Mouse (Mus musculus) MEL (cell line): ENCODE data around the gene Myof. TPM values are rescaled to one million over a fixed set of nuclear protein-coding genes. Genes with fewer than 3 reads are reported as not detected.

Experiments used
- DNase-seq: peaks from one replicate; pipeline ENCODE4 v3.0.0; 2011; ENCODE audit warnings: low read depth, low spot score
- H3K27ac ChIP-seq: 2 replicates; pipeline ENCODE4 v1.5.1; 2012; ENCODE audit warnings: low read depth, mild to moderate bottlenecking, control low read depth, low read length, moderate library complexity; ENCODE audit not compliant: control insufficient read depth
- H3K27me3 ChIP-seq, 2 experiments: fragments of 150-350 bp in 1 of 2; sonication (generic) in 1 of 2; 2 replicates each; pipeline ENCODE4 v1.6.1; 2012; ENCODE audit warnings: low read length in 2 of 2, mild to moderate bottlenecking in 2 of 2, improper control_type of control experiment in 1 of 2, moderate library complexity in 1 of 2; ENCODE audit not compliant: insufficient read depth in 2 of 2, control insufficient read depth in 1 of 2
- H3K36me3 ChIP-seq, 2 experiments: 2 replicates each; pipeline ENCODE4 v1.6.1; 2012 to 2014; ENCODE audit warnings: low read length in 2 of 2, improper control_type of control experiment in 1 of 2, inconsistent platforms in 1 of 2, mild to moderate bottlenecking in 1 of 2; ENCODE audit not compliant: insufficient read depth in 2 of 2, control insufficient read depth in 1 of 2
- H3K4me1 ChIP-seq, 2 experiments: fragments of 150-350 bp in 1 of 2; sonication (generic) in 1 of 2; 2 replicates each; pipeline ENCODE4 v1.6.1; 2012; ENCODE audit warnings: low read length in 2 of 2, improper control_type of control experiment in 1 of 2, mild to moderate bottlenecking in 1 of 2; ENCODE audit not compliant: insufficient read depth in 2 of 2, control insufficient read depth in 1 of 2
- H3K4me3 ChIP-seq, 2 experiments: fragments of 150-350 bp in 1 of 2; sonication (generic) in 1 of 2; 2 replicates each; pipeline ENCODE4 v1.5.1; 2012; ENCODE audit warnings: low read depth in 2 of 2, low read length in 2 of 2, mild to moderate bottlenecking in 2 of 2, moderate library complexity in 2 of 2, control low read depth in 1 of 2, improper control_type of control experiment in 1 of 2; ENCODE audit not compliant: control insufficient read depth in 1 of 2, insufficient read depth in 1 of 2
- H3K79me2 ChIP-seq: 2 replicates; pipeline ENCODE4 v1.6.1; 2012; ENCODE audit warnings: mild to moderate bottlenecking, low read length, moderate library complexity; ENCODE audit not compliant: control insufficient read depth, poor library complexity, insufficient read depth
- H3K9ac ChIP-seq: 2 replicates; pipeline ENCODE4 v1.6.1; 2012; ENCODE audit warnings: low read depth, mild to moderate bottlenecking, control low read depth, low read length, moderate library complexity; ENCODE audit not compliant: control insufficient read depth, poor library complexity, severe bottlenecking
- H3K9me3 ChIP-seq: fragments of 150-350 bp; sonication (generic); replicated peaks from 2 replicates; pipeline ENCODE4 v1.6.1; 2012; ENCODE audit warnings: mild to moderate bottlenecking, low read length, improper control_type of control experiment, moderate library complexity; ENCODE audit not compliant: insufficient read depth
- BHLHE40 ChIP-seq: IDR thresholded peaks from 2 replicates; pipeline ENCODE4 v1.6.1; 2012; ENCODE audit warnings: low read depth, mild to moderate bottlenecking, inconsistent platforms, low read length, improper control_type of control experiment, borderline replicate concordance
- CTCF ChIP-seq, 3 experiments: IDR thresholded peaks in 2 of 3; conservative IDR thresholded peaks in 1 of 3; 2 replicates each; pipeline ENCODE4 v1.5.1; 2011 to 2012; ENCODE audit warnings: low read length in 3 of 3, low read depth in 2 of 3, mild to moderate bottlenecking in 2 of 3, improper control_type of control experiment in 1 of 3, inconsistent platforms in 1 of 3, mixed read lengths in 1 of 3, moderate library complexity in 1 of 3; ENCODE audit not compliant: control insufficient read depth in 1 of 3, insufficient read depth in 1 of 3, poor library complexity in 1 of 3, severe bottlenecking in 1 of 3
- E2F4 ChIP-seq: IDR thresholded peaks from 2 replicates; pipeline ENCODE4 v1.6.1; 2011; ENCODE audit warnings: low read depth, low read length, improper control_type of control experiment, borderline replicate concordance
- ELF1 ChIP-seq: IDR thresholded peaks from 2 replicates; pipeline ENCODE4 v1.6.1; 2014; ENCODE audit warnings: low read depth, mild to moderate bottlenecking, inconsistent platforms, low read length, improper control_type of control experiment, moderate library complexity
- EP300 ChIP-seq, 2 experiments: IDR thresholded peaks; 2 replicates each; pipeline ENCODE4 v1.6.1; 2011; ENCODE audit warnings: improper control_type of control experiment in 2 of 2, low read length in 2 of 2, low read depth in 1 of 2, mild to moderate bottlenecking in 1 of 2
- ETS1 ChIP-seq: IDR thresholded peaks from 2 replicates; pipeline ENCODE4 v1.6.1; 2012; ENCODE audit warnings: low read depth, mild to moderate bottlenecking, inconsistent platforms, low read length, improper control_type of control experiment, moderate library complexity
- GABPA ChIP-seq: IDR thresholded peaks from 2 replicates; pipeline ENCODE4 v1.6.1; 2012; ENCODE audit warnings: low read depth, mild to moderate bottlenecking, inconsistent platforms, low read length, improper control_type of control experiment, moderate library complexity
- GATA1 ChIP-seq: IDR thresholded peaks from 2 replicates; pipeline ENCODE4 v1.6.1; 2011; ENCODE audit warnings: low read depth, low read length, improper control_type of control experiment
- JUND ChIP-seq: IDR thresholded peaks from 2 replicates; pipeline ENCODE4 v1.6.1; 2011; ENCODE audit warnings: low read depth, mild to moderate bottlenecking, improper control_type of control experiment, low read length
- KAT2A ChIP-seq: conservative IDR thresholded peaks from 2 replicates; pipeline ENCODE4 v1.6.1; 2012; ENCODE audit warnings: low read depth, low read length, improper control_type of control experiment, inconsistent platforms
- MAX ChIP-seq: IDR thresholded peaks from 2 replicates; pipeline ENCODE4 v1.6.1; 2011; ENCODE audit warnings: low read length, improper control_type of control experiment
- MAZ ChIP-seq: IDR thresholded peaks from 2 replicates; pipeline ENCODE4 v1.6.1; 2012; ENCODE audit warnings: low read depth, mild to moderate bottlenecking, inconsistent platforms, low read length, improper control_type of control experiment
- MXI1 ChIP-seq: IDR thresholded peaks from 2 replicates; pipeline ENCODE4 v1.6.1; 2011; ENCODE audit warnings: mild to moderate bottlenecking, low read depth, low read length, improper control_type of control experiment
- MYC ChIP-seq: IDR thresholded peaks from 2 replicates; pipeline ENCODE4 v1.6.1; 2011; ENCODE audit warnings: low read depth, mild to moderate bottlenecking, low read length, improper control_type of control experiment, moderate library complexity
- POLR2A ChIP-seq, 2 experiments: IDR thresholded peaks; 2 replicates each; pipeline ENCODE4 v1.6.1; 2011 to 2012; ENCODE audit warnings: low read length in 2 of 2, mild to moderate bottlenecking in 2 of 2, control low read depth in 1 of 2, improper control_type of control experiment in 1 of 2, low read depth in 1 of 2, moderate library complexity in 1 of 2; ENCODE audit not compliant: control insufficient read depth in 1 of 2, insufficient read depth in 1 of 2, poor library complexity in 1 of 2
- POLR2AphosphoS2 ChIP-seq: IDR thresholded peaks from 2 replicates; pipeline ENCODE4 v1.6.1; 2011; ENCODE audit warnings: low read length, improper control_type of control experiment
- POLR2AphosphoS5 ChIP-seq: IDR thresholded peaks from 2 replicates; pipeline ENCODE4 v1.6.1; 2012; ENCODE audit warnings: low read depth, borderline replicate concordance, mild to moderate bottlenecking, inconsistent platforms, low read length, moderate library complexity, mixed read lengths
- RCOR1 ChIP-seq: IDR thresholded peaks from 2 replicates; pipeline ENCODE4 v1.6.1; 2012; ENCODE audit warnings: low read depth, mild to moderate bottlenecking, inconsistent platforms, low read length, improper control_type of control experiment
- SIN3A ChIP-seq: IDR thresholded peaks from 2 replicates; pipeline ENCODE4 v1.6.1; 2012; ENCODE audit warnings: low read length, improper control_type of control experiment, inconsistent platforms
- SMC3 ChIP-seq: IDR thresholded peaks from 2 replicates; pipeline ENCODE4 v1.6.1; 2011; ENCODE audit warnings: low read depth, low read length, improper control_type of control experiment
- TBP ChIP-seq: IDR thresholded peaks from 2 replicates; pipeline ENCODE4 v1.8.0; 2011; ENCODE audit warnings: low read depth, low read length, improper control_type of control experiment
- UBTF ChIP-seq: IDR thresholded peaks from 2 replicates; pipeline ENCODE4 v1.6.1; 2012; ENCODE audit warnings: low read depth, mild to moderate bottlenecking, inconsistent platforms, low read length, improper control_type of control experiment, moderate library complexity, borderline replicate concordance; ENCODE audit not compliant: insufficient read depth
- USF1 ChIP-seq: IDR thresholded peaks from 2 replicates; pipeline ENCODE4 v1.6.1; 2014; ENCODE audit warnings: low read depth, mild to moderate bottlenecking, inconsistent platforms, low read length, improper control_type of control experiment, moderate library complexity
- USF2 ChIP-seq, 2 experiments: IDR thresholded peaks; 2 replicates each; pipeline ENCODE4 v1.6.1; 2011 to 2012; ENCODE audit warnings: improper control_type of control experiment in 2 of 2, low read length in 2 of 2, borderline replicate concordance in 1 of 2, inconsistent platforms in 1 of 2, low read depth in 1 of 2, mild to moderate bottlenecking in 1 of 2; ENCODE audit not compliant: insufficient read depth in 1 of 2
- ZC3H11A ChIP-seq: IDR thresholded peaks from 2 replicates; pipeline ENCODE4 v1.6.1; 2012; ENCODE audit warnings: low read depth, mild to moderate bottlenecking, inconsistent platforms, low read length, improper control_type of control experiment
- ZMIZ1 ChIP-seq: IDR thresholded peaks from 2 replicates; pipeline ENCODE4 v1.6.1; 2012; ENCODE audit warnings: low read depth, mild to moderate bottlenecking, inconsistent platforms, low read length, improper control_type of control experiment, moderate library complexity
- polyA plus RNA-seq, 2 experiments: library from polyadenylated mRNA; stranded (reverse) in 1 of 2; unstranded in 1 of 2; fragments of >175 nt in 1 of 2; fragments of >200 nt in 1 of 2; gene quantifications; 2 replicates each; pipeline versions ENCODE4 v1.2.1 to v1.2.4; 2012; ENCODE audit warnings: low replicate concordance in 2 of 2, low read depth in 1 of 2; ENCODE audit not compliant: insufficient read length in 2 of 2, insufficient read depth in 1 of 2, missing spikeins in 1 of 2
- total RNA-seq: library from RNA; depleted of rRNA; stranded (reverse); fragments of 300-350 nt; gene quantifications from 2 replicates; pipeline ENCODE4 v1.2.3, GENCODE M21; 2012

Gene Myof
- total and polyA plus RNA-seq, 3 experiments, result 0.04 TPM; not detected in 2

GRCm38 (mm10) chr19:37934640-37935039, 108.7 kb downstream of the Myof start:
- no peak for DNase-seq
- H3K36me3 ChIP-seq, result no peaks in the 10 kb centered on the region

DNA sequence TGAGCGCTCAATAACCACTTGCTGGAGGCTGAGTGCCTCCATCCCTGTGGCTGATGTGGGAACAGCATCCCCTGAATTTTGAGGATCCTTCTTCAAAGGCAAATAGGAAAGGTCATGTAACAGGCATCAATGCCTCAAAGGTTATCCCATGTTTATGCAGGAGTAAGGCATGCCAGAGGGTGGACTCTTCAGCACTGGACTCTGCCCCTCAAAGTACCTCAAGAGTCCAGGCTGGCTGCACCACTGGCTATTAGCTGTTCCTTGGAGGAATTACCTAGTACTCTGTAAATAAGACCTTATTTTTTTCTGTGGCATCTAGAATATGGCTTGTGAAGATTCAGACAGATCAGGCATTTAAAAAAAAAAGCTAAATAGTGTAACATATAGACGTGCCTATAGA, 111.2 kb downstream of the Myof start:
- no peak for TF ChIP-seq GABPA
- TF ChIP-seq UBTF, result no peak
- no peak for TF ChIP-seq TBP
- no peak for TF ChIP-seq MAZ
- no peak for TF ChIP-seq ZMIZ1
- no peak for TF ChIP-seq ELF1
- no peak for TF ChIP-seq ZC3H11A
- no peak for TF ChIP-seq POLR2A (IDR thresholded peaks at IDR 0.05; ENCODE audit: control insufficient read depth in 1 of 2, insufficient read depth in 1 of 2, low read depth in 1 of 2, low read length in 2 of 2, poor library complexity in 1 of 2)
- TF ChIP-seq USF2 (IDR thresholded peaks at IDR 0.05; ENCODE audit: borderline replicate concordance in 1 of 2, insufficient read depth in 1 of 2, low read depth in 1 of 2, low read length in 2 of 2), result no peak
- no peak for TF ChIP-seq MXI1
- no peak for TF ChIP-seq MAX
- TF ChIP-seq SIN3A, result no peak
- no peak for TF ChIP-seq JUND
- TF ChIP-seq E2F4, result no peak
- no peak for TF ChIP-seq SMC3
- TF ChIP-seq EP300 (IDR thresholded peaks at IDR 0.05; ENCODE audit: low read depth in 1 of 2, low read length in 2 of 2), result no peak
- TF ChIP-seq GATA1, result no peak
- TF ChIP-seq ETS1, result no peak
- no peak for TF ChIP-seq USF1
- TF ChIP-seq MYC, result no peak
- Histone ChIP-seq H3K36me3 (no peaks in the 10 kb centered on the region), H3K4me3 (no peak overlapping the region), H3K27me3 (no peaks in the 10 kb centered on the region), H3K4me1 (0 out of 4 replicates have a peak, but pooled peaks cover 0 to 4% of the 10 kb centered on the region in 2 experiments), H3K9ac (no peak overlapping the region), H3K27ac (no peak overlapping the region), H3K9me3 (no peaks in the 10 kb centered on the region), H3K79me2 (no peaks in the 10 kb centered on the region)
- no peak for DNase-seq

More at GRCm38 (mm10) chr19:37934640-37935039, 108.7 kb downstream of the Myof start:
- H3K27me3 ChIP-seq, result no peaks in the 10 kb centered on the region
- no peak for TF ChIP-seq ETS1
- no peak for TF ChIP-seq KAT2A
- TF ChIP-seq CTCF (IDR thresholded peaks at IDR 0.05 in 2 of 3, conservative IDR thresholded peaks at IDR 0.05 in 1 of 3; ENCODE audit: control insufficient read depth in 1 of 3, insufficient read depth in 1 of 3, low read depth in 2 of 3, low read length in 3 of 3, poor library complexity in 1 of 3, severe bottlenecking in 1 of 3), result no peak
- TF ChIP-seq MAZ, result no peak
- no peak for TF ChIP-seq USF2 (IDR thresholded peaks at IDR 0.05; ENCODE audit: borderline replicate concordance in 1 of 2, insufficient read depth in 1 of 2, low read depth in 1 of 2, low read length in 2 of 2)
- no peak for TF ChIP-seq POLR2AphosphoS2
- TF ChIP-seq MYC, result no peak
- TF ChIP-seq TBP, result no peak
- TF ChIP-seq RCOR1, result no peak
- no peak for TF ChIP-seq POLR2AphosphoS5
- no peak for TF ChIP-seq SIN3A
- TF ChIP-seq MXI1, result no peak
- TF ChIP-seq ZC3H11A, result no peak
- no peak for TF ChIP-seq BHLHE40
- no peak overlapping the region for H3K27ac ChIP-seq
- no peaks in the 10 kb centered on the region for H3K79me2 ChIP-seq
- no peak overlapping the region for H3K4me3 ChIP-seq
- no peak overlapping the region for H3K9ac ChIP-seq
- H3K4me1 ChIP-seq, result 0 out of 4 replicates have a peak, but pooled peaks cover 0 to 4% of the 10 kb centered on the region in 2 experiments
- H3K9me3 ChIP-seq, result no peaks in the 10 kb centered on the region
